Mouse (Mus musculus) gastrocnemius, postnatal 4 days (tissue): ENCODE data around the gene Spx. TPM values are rescaled to one million over a fixed set of nuclear protein-coding genes. Genes with fewer than 3 reads are reported as not detected.

Experiments used
- DNase-seq, 2 experiments: peaks; one replicate each; pipeline ENCODE4 v3.0.0; 2021 to 2022; ENCODE audit warnings: low spot score in 2 of 2, mixed read lengths in 2 of 2
- long read RNA-seq, 2 experiments: library from polyadenylated mRNA; stranded (forward); transcript quantifications; one replicate each; pipeline ENCODE4 v2.0.0; 2021
- total RNA-seq, 2 experiments: library from RNA; stranded (reverse); gene quantifications; 2 replicates each; pipeline ENCODE4 v1.2.3; 2021

Gene Spx
- total RNA-seq, result under 1 TPM in 1 of 2 experiments, not detected in 1; 0.41 TPM
- long read RNA-seq, experiment 1, result 0 reads
- long read RNA-seq, experiment 2, result 0 reads

- no peak for DNase-seq
These were observed at the start of gene Spx for GRCm38 (mm10) chr6:142412906-142413491. Gene Spx, plus strand, starts transcription at chr6:142413441.

GRCm38 (mm10) chr6:142365742-142366472 is 47.3 kb upstream of the Spx start:
- no peak for DNase-seq

GRCm38 (mm10) chr6:142366473-142367018 is 46.7 kb upstream of the Spx start:
- DNase-seq, result no peak

- DNase-seq, result no peak
These were observed 45.7 kb upstream of the Spx start for GRCm38 (mm10) chr6:142367565-142367964.

- DNase-seq, result no peak
These were observed 43.7 kb upstream of the Spx start for GRCm38 (mm10) chr6:142369568-142369967.

- no peak for DNase-seq
These were observed 36.2 kb upstream of the Spx start for GRCm38 (mm10) chr6:142377081-142377480.

GRCm38 (mm10) chr6:142378576-142379330 is 34.5 kb upstream of the Spx start:
- DNase-seq, result no peak

- no peak for DNase-seq
These were observed 33.3 kb upstream of the Spx start for GRCm38 (mm10) chr6:142379961-142380360.

- no peak for DNase-seq
These were observed 31.6 kb upstream of the Spx start for GRCm38 (mm10) chr6:142381615-142382014.

- DNase-seq, result no peak
These were observed 28.7 kb upstream of the Spx start for GRCm38 (mm10) chr6:142384521-142384920.

- DNase-seq, result no peak
These were observed 26.8 kb upstream of the Spx start for GRCm38 (mm10) chr6:142386285-142387010.

- peak; percentile 97 for DNase-seq
These were observed 26.1 kb upstream of the Spx start, which contains the start of the genes Recql and Golt1b for GRCm38 (mm10) chr6:142387011-142387754. Gene Recql, minus strand, starts transcription at chr6:142387087. Gene Golt1b, plus strand, starts transcription at chr6:142387221.

- DNase-seq, result no peak
These were observed 25.4 kb upstream of the Spx start for GRCm38 (mm10) chr6:142387755-142388271.

- no peak for DNase-seq
These were observed 24.1 kb upstream of the Spx start for GRCm38 (mm10) chr6:142389101-142389500.

- DNase-seq, result no peak
These were observed 20.9 kb upstream of the Spx start for GRCm38 (mm10) chr6:142392312-142392711.

- no peak for DNase-seq
These were observed 18.6 kb upstream of the Spx start for GRCm38 (mm10) chr6:142394669-142395068.

GRCm38 (mm10) chr6:142395756-142396155 is 17.5 kb upstream of the Spx start:
- no peak for DNase-seq

GRCm38 (mm10) chr6:142411140-142411539 is 2.1 kb upstream of the Spx start:
- DNase-seq, result no peak

- no peak for DNase-seq
These were observed 604 bp downstream of the Spx start for GRCm38 (mm10) chr6:142413845-142414244.

- no peak for DNase-seq
These were observed 1.4 kb downstream of the Spx start for GRCm38 (mm10) chr6:142414597-142414996.
